Mouse (Mus musculus) lung, postnatal 0 days (tissue): ENCODE results near the gene Tle4. TPM values are rescaled to one million over a fixed set of nuclear protein-coding genes. Genes with fewer than 3 reads are reported as not detected.
A peak's percentile ranks its signal among the peaks of the same experiment; 100 is the strongest.

ENCODE experiments used
- ATAC-seq: fragments of 200-750 bp; cut with Nextera tagmentation; 2 replicates; pipeline ENCODE4 v1.8.0; 2017; ENCODE audit warnings: moderate library complexity
- DNase-seq: peaks from one replicate; pipeline ENCODE4 v3.0.0-alpha.2; 2016; ENCODE audit warnings: low spot score
- H3K27ac ChIP-seq: fragments of 300-500 bp; sonication (generic); 2 replicates; pipeline ENCODE4 v1.5.1; 2014; ENCODE audit warnings: antibody characterized with exemption, mild to moderate bottlenecking, low read length, mixed read lengths
- H3K27me3 ChIP-seq: fragments of 300-500 bp; sonication (generic); replicated peaks from 2 replicates; pipeline ENCODE4 v1.6.1; 2014; ENCODE audit warnings: low read length, mixed read lengths; ENCODE audit not compliant: insufficient read depth
- H3K36me3 ChIP-seq: fragments of 300-500 bp; sonication (generic); 2 replicates; pipeline ENCODE4 v1.6.1; 2014; ENCODE audit warnings: low read length, mixed read lengths; ENCODE audit not compliant: insufficient read depth
- H3K4me1 ChIP-seq: fragments of 300-500 bp; sonication (generic); 2 replicates; pipeline ENCODE4 v1.6.1; 2014; ENCODE audit warnings: antibody characterized with exemption, low read depth, low read length, mixed read lengths; ENCODE audit not compliant: insufficient read depth
- H3K4me2 ChIP-seq: fragments of 300-500 bp; sonication (generic); replicated peaks from 2 replicates; pipeline ENCODE4 v1.6.1; 2014; ENCODE audit warnings: low read depth, mild to moderate bottlenecking, low read length, moderate library complexity, mixed read lengths
- H3K4me3 ChIP-seq: fragments of 300-500 bp; sonication (generic); 2 replicates; pipeline ENCODE4 v1.5.1; 2014; ENCODE audit warnings: low read depth, low read length
- H3K9ac ChIP-seq: fragments of 300-500 bp; sonication (generic); replicated peaks from 2 replicates; pipeline ENCODE4 v1.6.1; 2014; ENCODE audit warnings: low read depth, mild to moderate bottlenecking
- H3K9me3 ChIP-seq: fragments of 300-500 bp; sonication (generic); 2 replicates; pipeline ENCODE4 v1.6.1; 2016; ENCODE audit warnings: low read length, mixed read lengths
- CTCF ChIP-seq: IDR thresholded peaks from 2 replicates; pipeline ENCODE4 v1.5.1; 2016; ENCODE audit warnings: antibody characterized with exemption, mild to moderate bottlenecking
- EP300 ChIP-seq: IDR thresholded peaks from 2 replicates; pipeline ENCODE4 v1.6.1; 2016; ENCODE audit warnings: antibody characterized with exemption, mild to moderate bottlenecking, control low read depth
- WGBS: fragments of 180-500 bp; shearing (Covaris S2); extraction: QIAGEN DNeasy Blood & Tissue Kit; methylation state at CpG from one replicate; pipeline ENCODE4 v1.1.7; 2014; 5-methylcytosine and 5-hydroxymethylcytosine counted together
- polyA plus RNA-seq: library from polyadenylated mRNA; unstranded; fragments of >200 nt; fragmentation: Nextera tagmentation; extraction: Ambion mirVana; gene quantifications from 2 replicates; pipeline ENCODE4 v1.2.1, GENCODE M21; 2015

The Tle4 gene
- polyA plus RNA-seq, 1 experiment from 2014 or later, result 12.1 TPM

DNA sequence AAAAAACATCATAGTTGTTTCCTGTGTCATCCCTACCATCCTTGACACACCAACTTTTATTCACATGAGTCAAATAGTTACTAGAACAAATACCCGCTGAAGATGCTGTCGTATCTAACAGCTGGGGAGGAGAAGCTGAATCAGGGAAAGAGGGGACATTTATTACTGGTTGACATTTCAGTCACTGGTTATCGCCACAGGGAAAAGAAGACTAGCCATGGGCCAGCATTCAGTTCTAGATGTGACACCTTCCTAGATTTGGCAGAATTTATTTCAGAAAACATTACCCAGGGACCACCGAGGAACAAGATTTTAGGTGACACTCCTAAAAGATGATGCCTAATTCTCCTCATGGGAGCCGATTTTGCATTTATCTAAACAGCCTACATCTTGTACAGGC lies 156.0 kb downstream of the Tle4 start:
- no peak for TF ChIP-seq CTCF
- TF ChIP-seq EP300, result no peak
- no peaks in the 10 kb centered on the region for H3K9me3 ChIP-seq
- H3K4me3 ChIP-seq, result no peak overlapping the region
- H3K4me2 ChIP-seq, result no peak overlapping the region
- H3K36me3 ChIP-seq, result no peaks in the 10 kb centered on the region
- 85% methylated on average over 5 of the region's 5 CpGs for WGBS
- ATAC-seq, result no peak
- no peak overlapping the region for H3K9ac ChIP-seq
- no peaks in the 10 kb centered on the region for H3K27me3 ChIP-seq
- H3K27ac ChIP-seq, result no peak overlapping the region
- no peaks in the 10 kb centered on the region for H3K4me1 ChIP-seq
- no peak for DNase-seq

- DNase-seq (no peak), ATAC-seq (no peak)
- no peak overlapping the region for H3K4me3 ChIP-seq
- no peaks in the 10 kb centered on the region for H3K4me1 ChIP-seq
- no peak for TF ChIP-seq EP300
- TF ChIP-seq CTCF, result no peak
- no peak overlapping the region for H3K27ac ChIP-seq
- no peaks in the 10 kb centered on the region for H3K27me3 ChIP-seq
- H3K9ac ChIP-seq, result no peak overlapping the region
- no peaks in the 10 kb centered on the region for H3K9me3 ChIP-seq
- 85% methylated on average over 7 of the region's 7 CpGs for WGBS
- no peak overlapping the region for H3K4me2 ChIP-seq
- no peaks in the 10 kb centered on the region for H3K36me3 ChIP-seq
Measured at GRCm38 (mm10) chr19:14437226-14437625, 160.6 kb downstream of the Tle4 start.

DNA sequence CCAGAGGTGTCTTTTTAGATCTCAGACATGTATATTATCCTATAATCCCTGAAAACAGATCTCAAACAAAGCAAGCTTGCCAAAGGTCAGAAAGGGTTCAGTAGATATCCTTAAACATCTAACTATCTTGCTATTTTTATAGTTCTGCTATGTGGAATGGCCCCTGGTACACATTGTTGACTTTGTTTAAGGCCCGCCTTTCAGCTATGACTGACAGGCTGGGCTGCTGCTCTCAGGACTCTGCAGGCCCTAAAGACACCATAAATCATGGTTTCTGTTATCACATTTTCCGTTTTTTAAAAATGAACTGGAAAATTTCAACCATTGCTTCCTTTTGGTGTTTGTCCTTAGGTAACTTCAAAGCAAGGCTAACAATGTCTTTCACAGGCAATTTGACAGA lies 161.3 kb downstream of the Tle4 start:
- H3K4me2 ChIP-seq, result no peak overlapping the region; the same call in 1 of the 2 replicates

GRCm38 (mm10) chr19:14435681-14436376 lies 162.0 kb downstream of the Tle4 start:
- Histone ChIP-seq H3K4me2 (peak overlapping the region; percentile 23), H3K27ac (no peak overlapping the region), H3K27me3 (no peaks in the 10 kb centered on the region), H3K9ac (no peak overlapping the region), H3K36me3 (no peaks in the 10 kb centered on the region), H3K4me3 (no peak overlapping the region), H3K4me1 (no peaks in the 10 kb centered on the region), H3K9me3 (no peaks in the 10 kb centered on the region)
- ATAC-seq, result peak; percentile 47
- TF ChIP-seq CTCF, result no peak
- 0 out of 2 replicates have a peak, but pooled peaks have one; percentile 24 for TF ChIP-seq EP300
- 21% methylated on average over 14 of the region's 14 CpGs for WGBS
- peak; percentile 53 for DNase-seq

More for the DNA sequence above, 161.3 kb downstream of the Tle4 start:
- Histone ChIP-seq H3K36me3 (no peaks in the 10 kb centered on the region), H3K9me3 (no peaks in the 10 kb centered on the region), H3K4me1 (no peaks in the 10 kb centered on the region), H3K9ac (no peak overlapping the region), H3K4me3 (no peak overlapping the region), H3K27me3 (no peaks in the 10 kb centered on the region), H3K27ac (no peak overlapping the region)
- DNase-seq, result no peak
- 57% methylated on average over 2 of the region's 2 CpGs for whole genome bisulfite sequencing
- TF ChIP-seq EP300 (no peak), CTCF (no peak)
- no peak for ATAC-seq

DNA sequence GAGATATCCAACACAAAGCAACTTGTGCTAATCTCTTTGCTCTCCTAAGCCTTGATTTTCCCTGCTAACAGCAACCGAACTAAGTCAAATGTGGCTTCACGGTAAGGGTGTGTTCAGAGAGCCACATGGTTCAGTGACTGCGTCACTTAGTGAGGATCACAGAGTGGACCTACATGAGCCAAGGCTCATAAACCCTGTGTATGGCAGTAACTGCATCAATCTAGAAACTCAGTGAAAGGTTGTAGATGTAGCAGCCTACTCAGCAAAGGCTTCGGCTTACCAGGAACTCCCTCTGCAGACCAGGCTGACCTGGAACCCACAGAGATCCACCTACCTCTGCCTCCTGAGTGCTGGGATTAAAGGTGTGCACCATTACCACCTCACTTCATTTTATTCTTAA lies 164.0 kb downstream of the Tle4 start:
- no peak overlapping the region for H3K4me3 ChIP-seq
- TF ChIP-seq CTCF (no peak), EP300 (no peak)
- no peak overlapping the region for H3K27ac ChIP-seq
- no peaks in the 10 kb centered on the region for H3K9me3 ChIP-seq
- no peaks in the 10 kb centered on the region for H3K36me3 ChIP-seq
- no peak overlapping the region for H3K9ac ChIP-seq
- ATAC-seq, result no peak
- H3K4me2 ChIP-seq, result no peak overlapping the region
- WGBS, result 93% methylated on average over 4 of the region's 4 CpGs
- no peak for DNase-seq
- no peaks in the 10 kb centered on the region for H3K27me3 ChIP-seq
- H3K4me1 ChIP-seq, result no peaks in the 10 kb centered on the region

DNA sequence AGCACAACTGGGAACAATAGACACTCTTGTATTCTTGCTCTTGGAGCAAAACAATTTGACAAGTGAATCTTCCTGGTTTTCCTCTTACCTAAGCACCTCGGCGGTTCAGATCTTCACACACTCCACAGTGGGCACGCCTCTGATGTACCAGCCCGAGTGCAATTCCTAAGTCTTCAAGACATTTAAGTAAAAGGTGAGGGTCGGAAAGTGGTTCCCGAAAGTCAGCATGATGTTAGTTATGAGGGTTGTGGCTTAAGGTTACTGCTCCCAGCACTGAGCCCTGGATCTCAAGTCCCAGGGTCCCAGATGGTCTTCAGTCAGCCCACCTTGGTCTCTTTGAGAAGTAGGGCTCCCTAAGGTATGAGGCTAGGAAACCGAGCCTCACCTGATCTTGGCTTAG lies 165.4 kb downstream of the Tle4 start:
- H3K9ac ChIP-seq, result no peak overlapping the region
- no peaks in the 10 kb centered on the region for H3K27me3 ChIP-seq
- H3K27ac ChIP-seq, result no peak overlapping the region
- TF ChIP-seq EP300 (no peak), CTCF (no peak)
- no peaks in the 10 kb centered on the region for H3K4me1 ChIP-seq
- H3K36me3 ChIP-seq, result no peaks in the 10 kb centered on the region
- H3K4me2 ChIP-seq, result no peak overlapping the region
- no peak for ATAC-seq
- DNase-seq, result no peak
- H3K4me3 ChIP-seq, result no peak overlapping the region
- no peaks in the 10 kb centered on the region for H3K9me3 ChIP-seq
- WGBS, result 86% methylated on average over 7 of the region's 7 CpGs

DNA sequence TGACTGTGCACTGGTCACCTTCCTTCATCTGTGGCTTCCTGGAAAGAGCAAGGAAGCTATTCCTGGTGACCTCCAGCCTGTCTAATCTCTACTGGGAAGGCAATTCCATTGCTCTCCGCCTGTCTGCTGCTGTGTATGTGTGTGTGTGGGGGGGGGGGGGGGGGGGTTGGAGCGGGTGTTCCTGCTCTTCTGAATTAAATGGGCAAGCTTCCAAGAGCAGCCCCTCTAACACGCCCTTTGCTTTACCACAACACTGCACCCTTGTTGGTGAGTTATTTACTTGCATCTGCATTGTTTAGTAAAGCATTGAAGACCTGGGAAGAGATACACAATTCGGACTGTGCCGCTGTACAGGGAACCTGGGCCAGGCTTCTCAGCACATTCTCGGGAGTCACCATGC lies 170.9 kb downstream of the Tle4 start:
- no peak overlapping the region for H3K4me2 ChIP-seq

More for the DNA sequence above, 170.9 kb downstream of the Tle4 start:
- Histone ChIP-seq H3K4me1 (no peaks in the 10 kb centered on the region), H3K27ac (no peak overlapping the region), H3K4me3 (no peak overlapping the region), H3K9ac (no peak overlapping the region), H3K9me3 (no peaks in the 10 kb centered on the region), H3K27me3 (no peaks in the 10 kb centered on the region), H3K36me3 (no peaks in the 10 kb centered on the region)
- TF ChIP-seq CTCF, result no peak
- TF ChIP-seq EP300, result no peak
- no peak for DNase-seq
- no peak for ATAC-seq
- WGBS, result 47% methylated on average over 6 of the region's 6 CpGs
